Mouse (Mus musculus) E14TG2a.4 (cell line): ENCODE data around the gene Ttc13.

Experiments used
- CTCF ChIP-seq: conservative IDR thresholded peaks from 2 replicates; pipeline ENCODE4 v1.5.1; 2014; ENCODE audit warnings: low read length
- NANOG ChIP-seq: IDR thresholded peaks from 2 replicates; pipeline ENCODE4 v1.6.1; 2014; ENCODE audit warnings: borderline replicate concordance, low read length, mixed read lengths
- POU5F1 ChIP-seq: IDR thresholded peaks from 2 replicates; pipeline ENCODE4 v1.6.1; 2014; ENCODE audit warnings: low read length, borderline replicate concordance

- TF ChIP-seq CTCF = no peak
- TF ChIP-seq POU5F1 = no peak
- TF ChIP-seq NANOG = no peak
Observed at GRCm38 (mm10) chr8:124664414-124664813, 57.4 kb downstream of the Ttc13 start.
